Mouse (Mus musculus): ENCODE data around the gene Ctf1. TPM values are rescaled to one million over a fixed set of nuclear protein-coding genes. Genes with fewer than 3 reads are reported as not detected.

The Ctf1 gene
- polyA plus RNA-seq, 1 experiment from 2014 or later, result 10.2 TPM

DNA sequence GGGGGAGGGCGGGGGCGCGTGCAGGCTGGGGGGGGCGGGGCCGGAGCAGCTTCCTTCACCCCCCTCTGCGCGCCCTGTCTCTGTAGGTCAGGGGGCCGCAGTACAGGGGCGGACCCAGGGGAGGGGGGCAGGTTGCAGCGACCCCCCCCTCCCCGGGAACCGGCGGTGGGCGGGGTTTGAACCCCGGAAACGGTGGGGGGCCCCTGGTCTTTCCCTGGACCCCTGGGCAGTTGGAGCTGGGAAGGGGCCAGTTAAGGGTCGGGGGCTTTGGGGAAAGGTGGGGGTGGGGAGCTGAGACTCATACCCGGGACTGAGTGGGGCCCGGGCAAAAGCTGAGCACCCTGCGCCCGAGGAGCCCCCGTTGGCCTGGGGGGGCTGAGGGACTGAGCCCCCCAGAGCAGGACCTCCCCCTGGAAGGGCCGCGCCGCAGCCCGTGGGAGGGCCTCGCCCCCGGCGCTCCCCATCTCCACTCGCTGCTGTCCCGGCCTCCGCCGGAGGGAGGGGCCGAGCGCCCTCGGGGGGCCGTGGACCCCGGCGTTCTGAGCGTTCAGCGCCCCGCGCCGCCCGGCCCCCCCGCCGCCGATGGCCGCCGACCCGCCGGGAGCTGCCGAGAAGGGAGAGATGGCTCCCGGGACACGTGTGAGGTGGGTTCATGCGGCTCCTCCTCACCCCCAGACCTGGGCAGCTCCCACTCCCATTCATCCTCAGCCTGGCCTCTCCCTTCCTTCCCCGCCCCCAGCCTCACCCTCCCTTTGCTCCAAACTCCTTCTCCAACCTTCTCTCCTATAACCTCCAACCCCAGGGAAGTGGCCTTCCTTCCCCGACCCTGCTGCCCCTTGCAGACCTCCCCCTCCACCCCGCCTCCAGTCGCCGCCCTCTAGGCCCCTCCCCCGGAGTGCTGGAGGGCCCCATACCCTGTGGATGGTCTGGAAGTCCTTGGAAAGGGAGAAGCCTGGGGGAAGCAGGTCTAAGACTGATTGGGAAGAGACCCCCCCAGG lies 34.3 kb downstream of the Ctf1 start:
- Histone ChIP-seq H3K4me1 (peaks cover 20% of the 10 kb centered on the region), H3K4me3 (peak overlapping the region; percentile 94), H3K36me3 (peaks cover 39% of the 10 kb centered on the region), H3K27me3 (no peaks in the 10 kb centered on the region), H3K9me3 (replicated peaks) (no peaks in the 10 kb centered on the region), H3K27ac (peak overlapping the region; percentile 92), H3K4me2 (replicated peaks) (peak overlapping the region; percentile 68), H3K9ac (peak overlapping the region; percentile 96)
- peak; percentile 4 for ATAC-seq (ENCODE audit: low FRiP score)
- 0% methylated on average over 43 of the region's 62 CpGs for WGBS

GRCm38 (mm10) chr7:127747559-127748234 lies 35.2 kb downstream of the Ctf1 start:
- H3K27me3 ChIP-seq, result no peaks in the 10 kb centered on the region
- WGBS, result 40% methylated on average over 6 of the region's 6 CpGs
- H3K36me3 ChIP-seq, result peaks cover 48% of the 10 kb centered on the region
- H3K4me1 ChIP-seq, result peaks cover 24% of the 10 kb centered on the region
- H3K4me2 ChIP-seq (replicated peaks), result peak overlapping the region; percentile 68
- H3K9me3 ChIP-seq (replicated peaks), result no peaks in the 10 kb centered on the region
- peak overlapping the region; percentile 94 for H3K4me3 ChIP-seq
- H3K9ac ChIP-seq, result peak overlapping the region; percentile 96
- no peak for ATAC-seq (ENCODE audit: low FRiP score)
- H3K27ac ChIP-seq, result peak overlapping the region; percentile 92; the same call in 1 of the 2 replicates

GRCm38 (mm10) chr7:127748235-127748560 lies 35.7 kb downstream of the Ctf1 start:
- Histone ChIP-seq H3K4me3 (peak overlapping the region; percentile 94; the same call in 1 of the 2 replicates), H3K4me2 (replicated peaks) (peak overlapping the region; percentile 68), H3K4me1 (peaks cover 28% of the 10 kb centered on the region), H3K9ac (peak overlapping the region; percentile 8; the same call in 1 of the 2 replicates), H3K36me3 (peaks cover 53% of the 10 kb centered on the region), H3K9me3 (replicated peaks) (no peaks in the 10 kb centered on the region), H3K27ac (no peak overlapping the region), H3K27me3 (no peaks in the 10 kb centered on the region)
- no peak for ATAC-seq (ENCODE audit: low FRiP score)
- WGBS, result 94% methylated on average over 28 of the region's 28 CpGs

DNA sequence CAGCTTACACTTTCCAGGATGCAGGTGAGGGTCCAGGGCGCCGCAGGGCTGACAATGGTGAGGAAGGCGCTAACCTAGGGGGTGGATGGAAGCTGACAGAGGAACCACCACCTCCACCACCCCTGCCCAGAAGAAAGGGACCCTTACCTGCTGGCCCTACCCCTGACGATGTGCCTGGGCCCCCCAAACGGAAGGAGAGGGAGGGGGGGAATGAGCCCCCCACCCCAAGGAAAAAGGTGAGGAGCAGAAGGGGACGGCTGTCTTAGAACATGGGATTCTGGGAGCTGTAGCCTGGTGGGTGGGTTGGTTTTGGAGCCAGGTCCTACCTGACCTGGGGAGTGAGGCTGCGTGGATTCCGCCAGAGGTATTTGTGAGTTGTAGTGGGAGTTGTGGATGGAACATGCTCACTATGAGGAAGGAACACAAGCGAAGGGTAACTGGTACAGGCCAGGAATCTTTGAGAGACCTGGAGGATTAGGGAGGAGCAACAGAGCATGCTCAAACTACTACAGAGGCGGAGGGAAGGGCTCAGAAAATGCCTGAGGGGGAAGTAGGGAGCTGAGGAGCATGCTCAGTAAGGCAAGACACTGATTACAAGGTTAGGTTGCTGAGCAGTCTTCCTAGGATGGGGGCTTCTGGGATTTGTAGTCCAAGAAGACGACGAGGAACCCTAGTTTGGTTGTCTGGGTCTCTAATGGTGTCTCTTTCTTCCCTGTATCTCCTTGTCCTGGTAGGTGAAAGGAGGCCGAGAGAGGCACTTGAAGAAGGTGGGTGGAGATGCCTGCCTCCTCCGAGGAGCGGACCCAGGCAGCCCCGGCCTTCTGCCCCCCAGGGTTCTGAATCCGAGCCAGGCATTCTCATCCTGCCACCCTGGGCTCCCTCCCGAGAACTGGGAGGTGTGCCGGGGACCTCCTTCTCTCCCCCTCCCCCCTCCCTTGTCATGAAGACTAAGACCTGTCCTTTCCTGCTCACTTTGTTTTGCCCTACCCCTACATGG lies 37.9 kb downstream of the Ctf1 start:
- no peak overlapping the region for H3K4me3 ChIP-seq
- H3K36me3 ChIP-seq, result peaks cover 75% of the 10 kb centered on the region
- no peak for ATAC-seq (ENCODE audit: low FRiP score)
- H3K27me3 ChIP-seq, result no peaks in the 10 kb centered on the region
- no peaks in the 10 kb centered on the region for H3K9me3 ChIP-seq (replicated peaks)
- peaks cover 24% of the 10 kb centered on the region for H3K4me1 ChIP-seq
- H3K9ac ChIP-seq, result 0 out of 2 replicates have a peak overlapping the region, but pooled peaks have one; percentile 13
- H3K27ac ChIP-seq, result 0 out of 2 replicates have a peak overlapping the region, but pooled peaks have one; percentile 8
- WGBS, result 92% methylated on average over 19 of the region's 19 CpGs
- no peak overlapping the region for H3K4me2 ChIP-seq (replicated peaks)

DNA sequence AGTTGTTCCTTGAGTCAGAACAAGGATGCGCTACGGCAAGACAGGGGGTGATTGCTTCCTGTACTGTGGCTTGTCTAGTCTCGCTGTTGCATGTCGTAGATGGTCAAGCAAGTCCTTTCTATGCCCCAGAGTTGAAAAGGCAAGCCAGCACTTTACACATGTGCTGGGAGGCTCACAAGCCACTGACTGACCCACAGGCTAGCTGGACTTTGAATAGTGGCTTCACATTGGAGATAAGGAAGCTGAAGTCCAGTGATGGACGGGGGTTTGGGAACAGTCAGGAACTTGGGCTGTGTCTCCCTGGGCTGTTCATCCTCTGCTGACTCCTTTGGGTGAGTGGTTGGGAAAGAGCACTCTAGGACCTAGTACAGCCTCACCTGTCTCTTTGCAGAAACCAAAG lies 39.1 kb downstream of the Ctf1 start:
- Histone ChIP-seq H3K9me3 (replicated peaks) (no peaks in the 10 kb centered on the region), H3K9ac (no peak overlapping the region), H3K4me3 (no peak overlapping the region), H3K36me3 (peaks cover 87% of the 10 kb centered on the region), H3K4me1 (peaks cover 33% of the 10 kb centered on the region), H3K27me3 (no peaks in the 10 kb centered on the region), H3K4me2 (replicated peaks) (no peak overlapping the region), H3K27ac (no peak overlapping the region)
- ATAC-seq (ENCODE audit: low FRiP score), result no peak
- WGBS, result 95% methylated on average over 5 of the region's 5 CpGs

DNA sequence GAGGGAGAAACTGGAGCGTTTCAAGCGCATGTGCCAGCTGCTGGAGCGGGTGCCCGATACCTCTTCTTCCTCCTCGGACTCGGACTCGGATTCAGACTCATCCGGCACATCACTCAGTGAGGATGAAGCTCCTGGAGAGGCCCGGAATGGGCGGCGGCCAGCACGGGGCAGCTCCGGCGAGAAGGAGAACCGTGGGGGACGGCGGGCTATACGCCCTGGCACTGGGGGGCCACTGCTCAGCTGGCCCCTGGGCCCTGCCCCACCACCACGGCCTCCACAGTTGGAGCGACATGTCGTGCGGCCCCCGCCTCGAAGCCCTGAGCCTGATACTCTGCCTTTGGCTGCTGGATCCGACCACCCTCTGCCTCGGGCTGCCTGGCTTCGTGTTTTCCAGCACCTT lies 39.5 kb downstream of the Ctf1 start:
- H3K4me2 ChIP-seq (replicated peaks), result no peak overlapping the region
- no peaks in the 10 kb centered on the region for H3K27me3 ChIP-seq
- H3K4me3 ChIP-seq, result no peak overlapping the region
- 0 out of 2 replicates have a peak overlapping the region, but pooled peaks have one; percentile 4 for H3K9ac ChIP-seq
- H3K9me3 ChIP-seq (replicated peaks), result no peaks in the 10 kb centered on the region
- ATAC-seq (ENCODE audit: low FRiP score), result no peak
- peaks cover 92% of the 10 kb centered on the region for H3K36me3 ChIP-seq
- peaks cover 33% of the 10 kb centered on the region for H3K4me1 ChIP-seq
- H3K27ac ChIP-seq, result no peak overlapping the region
- WGBS, result 93% methylated on average over 27 of the region's 27 CpGs

DNA sequence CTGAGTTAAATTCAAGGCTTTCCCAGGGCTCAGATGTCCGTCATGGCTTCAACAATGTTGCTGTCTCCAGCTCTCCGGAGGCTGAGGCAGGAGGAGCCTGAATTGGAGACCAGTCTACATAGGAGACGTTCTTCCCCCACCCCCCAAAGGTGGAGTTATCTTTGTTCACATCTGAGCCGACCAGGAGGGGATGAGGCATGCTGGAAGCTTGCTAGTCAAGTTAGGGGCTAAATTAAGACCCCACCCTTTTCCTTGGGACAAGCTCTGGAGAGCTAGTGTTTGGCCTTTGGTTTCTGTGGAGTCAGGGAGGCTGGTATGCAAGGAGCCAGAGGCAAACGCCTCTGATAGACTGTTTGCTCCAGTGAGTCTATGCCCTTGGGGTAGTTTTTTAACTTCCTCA lies 40.6 kb downstream of the Ctf1 start:
- H3K9me3 ChIP-seq (replicated peaks), result no peaks in the 10 kb centered on the region
- H3K4me3 ChIP-seq, result no peak overlapping the region
- peaks cover 22% of the 10 kb centered on the region for H3K4me1 ChIP-seq
- 77% methylated on average over 5 of the region's 5 CpGs for WGBS
- no peak overlapping the region for H3K27ac ChIP-seq
- H3K36me3 ChIP-seq, result peaks cover 99% of the 10 kb centered on the region
- H3K27me3 ChIP-seq, result no peaks in the 10 kb centered on the region
- no peak overlapping the region for H3K4me2 ChIP-seq (replicated peaks)
- ATAC-seq (ENCODE audit: low FRiP score), result no peak
- H3K9ac ChIP-seq, result no peak overlapping the region; the same call in 1 of the 2 replicates

- Histone ChIP-seq H3K4me2 (replicated peaks) (no peak overlapping the region), H3K27ac (no peak overlapping the region), H3K4me3 (no peak overlapping the region), H3K36me3 (peaks cover 99% of the 10 kb centered on the region), H3K9ac (no peak overlapping the region), H3K9me3 (replicated peaks) (no peaks in the 10 kb centered on the region), H3K4me1 (peaks cover 18% of the 10 kb centered on the region), H3K27me3 (no peaks in the 10 kb centered on the region)
- no peak for ATAC-seq (ENCODE audit: low FRiP score)
- WGBS, result 90% methylated on average over 7 of the region's 7 CpGs
Observed at GRCm38 (mm10) chr7:127753741-127754140, 41.2 kb downstream of the Ctf1 start.

DNA sequence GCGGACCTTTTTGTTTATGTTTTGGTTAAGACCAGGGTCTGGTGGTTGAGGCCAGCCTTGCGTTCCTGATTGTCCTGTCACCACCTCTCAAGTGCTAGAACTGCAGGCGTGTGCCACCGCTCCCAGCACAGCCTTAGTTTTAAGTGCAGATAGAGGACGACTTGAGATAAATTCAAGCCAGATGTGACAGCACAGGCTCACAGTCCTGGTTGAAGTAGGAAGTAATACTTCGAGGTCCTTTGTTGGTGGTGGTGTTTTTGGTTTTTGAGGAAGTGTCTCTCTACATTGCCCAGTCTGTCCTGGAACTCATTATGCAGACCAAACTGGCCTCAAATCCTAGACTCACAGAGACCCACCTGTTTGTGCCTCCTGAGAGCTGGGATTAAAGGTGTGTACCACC lies 47.2 kb downstream of the Ctf1 start:
- no peak overlapping the region for H3K4me3 ChIP-seq
- peaks cover 79% of the 10 kb centered on the region for H3K36me3 ChIP-seq
- no peak for ATAC-seq (ENCODE audit: low FRiP score)
- 72% methylated on average over 6 of the region's 6 CpGs for WGBS
- H3K27me3 ChIP-seq, result no peaks in the 10 kb centered on the region
- H3K27ac ChIP-seq, result no peak overlapping the region
- peaks cover 14% of the 10 kb centered on the region for H3K4me1 ChIP-seq
- H3K4me2 ChIP-seq (replicated peaks), result no peak overlapping the region
- no peaks in the 10 kb centered on the region for H3K9me3 ChIP-seq (replicated peaks)
- H3K9ac ChIP-seq, result no peak overlapping the region; the same call in 1 of the 2 replicates

DNA sequence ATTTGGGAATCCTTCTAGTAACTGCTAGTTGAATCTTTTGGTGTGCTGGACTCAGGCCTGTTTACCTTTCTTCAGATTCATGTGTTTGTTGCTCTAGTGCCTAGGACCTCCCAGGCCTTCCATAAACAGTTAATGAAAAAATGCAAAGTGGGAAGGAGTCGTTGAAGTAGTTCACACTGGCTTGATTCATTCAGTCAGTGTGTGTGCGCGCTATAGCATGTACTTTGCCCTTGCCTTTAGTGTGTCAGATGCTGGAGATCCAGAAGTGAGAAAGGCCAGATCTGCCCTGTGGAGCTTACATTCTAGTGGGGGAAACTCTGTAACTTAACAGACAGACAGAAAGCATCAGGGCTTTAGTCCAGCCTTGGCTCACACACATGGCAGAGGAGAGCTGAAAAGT lies 47.9 kb downstream of the Ctf1 start:
- Histone ChIP-seq H3K4me1 (peaks cover 14% of the 10 kb centered on the region), H3K27me3 (no peaks in the 10 kb centered on the region), H3K36me3 (peaks cover 78% of the 10 kb centered on the region), H3K4me3 (no peak overlapping the region), H3K9ac (no peak overlapping the region), H3K9me3 (replicated peaks) (no peaks in the 10 kb centered on the region), H3K4me2 (replicated peaks) (no peak overlapping the region), H3K27ac (no peak overlapping the region)
- no peak for ATAC-seq (ENCODE audit: low FRiP score)
- WGBS, result 88% methylated on average over 3 of the region's 3 CpGs

DNA sequence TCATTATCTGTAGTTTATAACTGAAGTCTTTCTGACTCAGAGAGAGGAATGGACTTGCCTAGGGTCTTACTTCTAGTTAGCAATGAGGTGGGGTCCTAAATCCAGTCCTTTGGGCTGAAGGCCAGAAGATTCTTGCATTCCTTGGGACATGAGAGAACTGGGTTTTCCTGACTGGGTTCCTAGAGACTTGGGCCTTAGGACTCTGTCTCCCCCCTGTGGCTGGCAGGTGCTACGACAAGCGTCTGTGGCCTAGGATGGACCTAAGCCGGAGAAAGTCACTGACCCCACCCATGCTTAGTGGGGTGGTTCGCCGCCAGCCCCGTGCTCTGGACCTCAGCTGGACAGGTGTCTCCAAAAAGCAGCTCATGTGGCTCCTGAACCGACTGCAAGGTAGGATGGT lies 48.5 kb downstream of the Ctf1 start:
- H3K4me2 ChIP-seq (replicated peaks), result no peak overlapping the region
- no peaks in the 10 kb centered on the region for H3K9me3 ChIP-seq (replicated peaks)
- H3K27me3 ChIP-seq, result no peaks in the 10 kb centered on the region
- H3K4me1 ChIP-seq, result peaks cover 10% of the 10 kb centered on the region
- no peak for ATAC-seq (ENCODE audit: low FRiP score)
- H3K36me3 ChIP-seq, result peaks cover 78% of the 10 kb centered on the region
- H3K9ac ChIP-seq, result no peak overlapping the region
- H3K4me3 ChIP-seq, result no peak overlapping the region
- no peak overlapping the region for H3K27ac ChIP-seq
- 44% methylated on average over 7 of the region's 7 CpGs for WGBS
